Mouse (Mus musculus): ENCODE measurements around the gene Spen.

GRCm38 (mm10) chr4:141572668-141573358, 34.4 kb upstream of the Spen start:
- TF ChIP-seq CTCF (IDR thresholded peaks at IDR 0.05; ENCODE audit: extremely low read depth, insufficient read depth, low read length), result no peak
- TF ChIP-seq POLR2A (IDR thresholded peaks at IDR 0.05; ENCODE audit: extremely low read depth, insufficient read depth, low read length), result no peak
